Mouse (Mus musculus): ENCODE measurements at regions not wholly inside any gene's neighbourhood (a gene's known extent, or its start where the extent isn't known, plus 50 kb on each side); places are given as distances from the start of the nearest gene placed in this dataset.

DNA sequence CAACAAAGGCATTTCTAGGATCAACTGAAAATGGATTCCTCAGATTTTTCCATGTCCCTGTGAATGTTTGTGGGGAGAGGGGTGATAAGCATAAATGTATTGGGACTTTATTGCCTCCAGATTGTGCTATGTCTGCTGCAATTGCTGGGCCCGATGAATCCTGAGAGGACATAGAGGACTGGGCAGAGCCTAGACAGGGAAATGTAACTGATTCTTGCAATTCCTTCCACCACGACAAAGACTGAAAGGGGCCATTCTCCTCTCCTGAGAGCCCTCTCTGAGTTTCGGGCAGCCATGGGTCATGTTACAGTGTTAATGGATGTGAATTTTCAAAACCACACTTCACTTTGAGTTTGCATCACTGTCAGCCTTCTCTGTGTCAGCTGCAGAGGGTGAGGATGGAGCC, 159.7 kb upstream of the Gdf10 start:
- Histone ChIP-seq H3K4me3 (ENCODE audit: low read depth, low read length) (no peak overlapping the region), H3K27ac (ENCODE audit: low read depth, low read length) (no peak overlapping the region), H3K36me3 (ENCODE audit: control insufficient read depth, insufficient read depth, low read length) (no peaks in the 10 kb centered on the region), H3K9ac (ENCODE audit: low read length) (no peak overlapping the region), H3K4me2 (ENCODE audit: low read depth, low read length, severe bottlenecking) (no peak overlapping the region), H3K27me3 (ENCODE audit: control insufficient read depth, insufficient read depth, low read length) (no peaks in the 10 kb centered on the region), H3K4me1 (replicated peaks; ENCODE audit: control insufficient read depth, insufficient read depth, low read length) (no peaks in the 10 kb centered on the region), H3K9me3 (ENCODE audit: control insufficient read depth, low read length) (no peaks in the 10 kb centered on the region)
- 58% methylated on average over 3 of the region's 3 CpGs for WGBS
- ATAC-seq (replicated peaks; ENCODE audit: low FRiP score) (no peak), DNase-seq (ENCODE audit: low spot score) (no peak)

DNA sequence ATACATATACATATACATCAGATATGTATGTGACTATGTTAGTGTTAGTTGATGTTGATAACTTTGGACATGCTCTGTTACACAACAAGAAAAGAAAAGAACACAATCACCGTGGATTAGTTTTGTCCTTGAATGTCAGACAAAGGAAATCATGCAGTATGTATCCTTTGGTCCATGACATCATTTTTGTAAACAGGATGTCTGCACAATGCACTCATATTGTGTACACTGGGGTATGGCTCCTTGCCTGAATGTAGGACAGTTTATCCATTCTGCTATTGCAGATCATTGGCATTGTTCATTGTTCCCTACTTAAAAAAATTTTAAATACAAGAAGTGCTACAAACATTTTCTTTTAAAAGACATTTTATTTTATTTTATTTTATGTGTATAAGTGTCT, 157.6 kb upstream of the Gdf10 start:
- WGBS: 78% methylated on average over 1 of the region's 1 CpGs
- Histone ChIP-seq H3K27ac (ENCODE audit: low read depth, low read length) (no peak overlapping the region), H3K4me1 (replicated peaks; ENCODE audit: control insufficient read depth, insufficient read depth, low read length) (no peaks in the 10 kb centered on the region), H3K4me3 (ENCODE audit: low read depth, low read length) (no peak overlapping the region), H3K4me2 (ENCODE audit: low read depth, low read length, severe bottlenecking) (no peak overlapping the region), H3K9ac (ENCODE audit: low read length) (no peak overlapping the region), H3K36me3 (ENCODE audit: control insufficient read depth, insufficient read depth, low read length) (no peaks in the 10 kb centered on the region), H3K27me3 (ENCODE audit: control insufficient read depth, insufficient read depth, low read length) (no peaks in the 10 kb centered on the region), H3K9me3 (ENCODE audit: control insufficient read depth, low read length) (no peaks in the 10 kb centered on the region)
- ATAC-seq (replicated peaks; ENCODE audit: low FRiP score) (no peak), DNase-seq (ENCODE audit: low spot score) (no peak)

DNA sequence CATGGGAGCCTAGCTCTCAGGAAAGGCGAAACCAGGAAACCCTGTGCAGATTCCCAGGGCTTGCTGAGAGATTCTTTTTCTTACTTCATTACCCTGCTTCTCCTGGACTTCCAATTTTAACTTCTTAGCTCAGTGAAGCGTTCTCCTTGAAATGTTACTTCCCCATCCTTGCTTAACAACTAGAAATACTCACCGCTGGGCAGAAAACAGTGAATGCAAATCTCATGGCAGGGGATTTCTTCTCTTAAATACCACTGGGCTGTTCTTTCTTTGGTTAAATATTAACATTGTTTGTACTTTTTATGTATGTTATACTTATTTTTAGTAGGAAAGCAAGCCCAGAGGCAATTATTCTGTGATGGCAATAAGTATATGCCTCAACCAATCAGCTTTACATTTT, 151.0 kb upstream of the Gdf10 start:
- Histone ChIP-seq H3K36me3 (ENCODE audit: control insufficient read depth, insufficient read depth, low read length) (no peaks in the 10 kb centered on the region), H3K27me3 (ENCODE audit: control insufficient read depth, insufficient read depth, low read length) (no peaks in the 10 kb centered on the region)

GRCm38 (mm10) chr14:33789556-33789955, 133.8 kb upstream of the Gdf10 start:
- no peak overlapping the region for H3K9ac ChIP-seq (ENCODE audit: low read length)
- H3K4me3 ChIP-seq (ENCODE audit: low read depth, low read length): no peak overlapping the region
- H3K27me3 ChIP-seq (ENCODE audit: control insufficient read depth, insufficient read depth, low read length): no peaks in the 10 kb centered on the region
- WGBS: 29% methylated on average over 2 of the region's 2 CpGs
- H3K4me2 ChIP-seq (ENCODE audit: low read depth, low read length, severe bottlenecking): no peak overlapping the region
- ATAC-seq (replicated peaks; ENCODE audit: low FRiP score) (no peak), DNase-seq (ENCODE audit: low spot score) (no peak)
- H3K27ac ChIP-seq (ENCODE audit: low read depth, low read length): no peak overlapping the region
- H3K9me3 ChIP-seq (ENCODE audit: control insufficient read depth, low read length): no peaks in the 10 kb centered on the region
- no peaks in the 10 kb centered on the region for H3K36me3 ChIP-seq (ENCODE audit: control insufficient read depth, insufficient read depth, low read length)
- no peaks in the 10 kb centered on the region for H3K4me1 ChIP-seq (replicated peaks; ENCODE audit: control insufficient read depth, insufficient read depth, low read length)

More for the DNA sequence above, 151.0 kb upstream of the Gdf10 start:
- no peak for ATAC-seq (replicated peaks; ENCODE audit: low FRiP score)
- Histone ChIP-seq H3K27ac (ENCODE audit: low read depth, low read length) (no peak overlapping the region), H3K4me1 (replicated peaks; ENCODE audit: control insufficient read depth, insufficient read depth, low read length) (no peaks in the 10 kb centered on the region), H3K9ac (ENCODE audit: low read length) (no peak overlapping the region), H3K4me3 (ENCODE audit: low read depth, low read length) (no peak overlapping the region), H3K4me2 (ENCODE audit: low read depth, low read length, severe bottlenecking) (no peak overlapping the region), H3K9me3 (ENCODE audit: control insufficient read depth, low read length) (no peaks in the 10 kb centered on the region)
- DNase-seq (ENCODE audit: low spot score): no peak
- 87% methylated on average over 3 of the region's 3 CpGs for WGBS

DNA sequence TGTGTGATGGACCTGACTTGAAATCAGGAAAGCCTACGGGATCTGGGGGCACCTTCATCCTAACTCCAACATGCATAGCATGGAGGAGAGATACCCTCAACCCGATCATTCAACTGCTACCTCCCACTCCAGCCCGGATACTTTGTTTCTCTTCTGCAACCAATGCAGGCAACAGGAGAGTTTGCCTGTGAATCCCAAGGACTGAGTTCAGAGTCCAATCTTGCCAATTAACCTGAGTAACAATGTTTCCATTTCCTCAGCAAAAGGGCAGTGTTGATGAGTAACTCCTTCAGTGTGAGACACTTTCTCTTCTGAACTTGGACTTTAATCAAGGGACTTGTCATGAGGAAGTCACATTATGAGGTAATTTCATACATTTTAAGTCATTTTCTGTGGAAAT, 129.1 kb upstream of the Gdf10 start:
- no peak for DNase-seq (ENCODE audit: low spot score)
- Histone ChIP-seq H3K27me3 (ENCODE audit: control insufficient read depth, insufficient read depth, low read length) (no peaks in the 10 kb centered on the region), H3K9me3 (ENCODE audit: control insufficient read depth, low read length) (no peaks in the 10 kb centered on the region), H3K4me2 (ENCODE audit: low read depth, low read length, severe bottlenecking) (no peak overlapping the region), H3K4me1 (replicated peaks; ENCODE audit: control insufficient read depth, insufficient read depth, low read length) (peaks cover 2% of the 10 kb centered on the region; the same call in 1 of the 2 replicates), H3K36me3 (ENCODE audit: control insufficient read depth, insufficient read depth, low read length) (no peaks in the 10 kb centered on the region), H3K27ac (ENCODE audit: low read depth, low read length) (no peak overlapping the region), H3K9ac (ENCODE audit: low read length) (no peak overlapping the region), H3K4me3 (ENCODE audit: low read depth, low read length) (no peak overlapping the region)
- WGBS: 74% methylated on average over 3 of the region's 3 CpGs
- no peak for ATAC-seq (replicated peaks; ENCODE audit: low FRiP score)

DNA sequence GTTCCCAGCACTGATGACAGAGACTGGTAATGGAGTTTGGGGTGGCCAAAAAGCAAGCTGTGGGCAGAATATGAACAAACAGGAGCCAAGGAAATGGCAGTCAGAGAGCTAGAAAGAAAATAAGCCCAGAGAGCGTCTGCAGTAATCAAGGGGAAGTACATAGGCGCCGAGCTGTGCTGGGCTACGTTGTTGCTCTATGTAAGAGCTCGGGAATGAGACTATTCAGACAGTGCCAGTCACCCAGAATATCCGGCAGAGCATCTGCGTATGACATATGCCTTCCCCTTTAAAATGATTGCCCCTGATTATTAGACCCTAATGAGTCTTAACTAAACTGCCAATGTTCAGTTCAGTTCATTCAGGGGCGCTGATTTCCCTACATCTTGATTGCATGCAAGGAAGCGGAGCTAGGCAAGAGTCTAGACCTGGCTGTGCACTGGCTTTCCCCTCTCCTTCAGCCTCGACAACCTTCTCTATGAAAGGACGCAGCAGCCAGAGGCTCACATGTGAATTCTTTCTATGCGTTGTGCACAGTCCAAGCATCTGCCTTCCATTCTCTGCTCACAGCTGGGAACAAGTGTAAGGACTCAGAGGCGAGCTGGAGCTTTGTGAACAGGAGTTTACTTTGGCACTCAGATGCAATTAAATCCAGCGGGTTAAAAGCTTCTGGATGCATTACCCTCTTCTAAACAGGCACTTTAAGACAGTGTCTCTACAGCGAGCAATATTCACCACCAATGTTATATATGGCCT, 125.7 kb upstream of the Gdf10 start:
- no peak overlapping the region for H3K4me2 ChIP-seq (ENCODE audit: low read depth, low read length, severe bottlenecking)
- no peak overlapping the region for H3K27ac ChIP-seq (ENCODE audit: low read depth, low read length)
- no peaks in the 10 kb centered on the region for H3K9me3 ChIP-seq (ENCODE audit: control insufficient read depth, low read length)
- H3K9ac ChIP-seq (ENCODE audit: low read length): no peak overlapping the region
- no peak overlapping the region for H3K4me3 ChIP-seq (ENCODE audit: low read depth, low read length)
- H3K36me3 ChIP-seq (ENCODE audit: control insufficient read depth, insufficient read depth, low read length): no peaks in the 10 kb centered on the region
- DNase-seq (ENCODE audit: low spot score) (no peak), ATAC-seq (replicated peaks; ENCODE audit: low FRiP score) (no peak)
- peaks cover 2% of the 10 kb centered on the region; the same call in 1 of the 2 replicates for H3K4me1 ChIP-seq (replicated peaks; ENCODE audit: control insufficient read depth, insufficient read depth, low read length)
- H3K27me3 ChIP-seq (ENCODE audit: control insufficient read depth, insufficient read depth, low read length): no peaks in the 10 kb centered on the region
- 69% methylated on average over 15 of the region's 15 CpGs for WGBS

GRCm38 (mm10) chr14:33804321-33804720, 119.1 kb upstream of the Gdf10 start:
- Histone ChIP-seq H3K4me1 (replicated peaks; ENCODE audit: control insufficient read depth, insufficient read depth, low read length) (no peaks in the 10 kb centered on the region), H3K27me3 (ENCODE audit: control insufficient read depth, insufficient read depth, low read length) (no peaks in the 10 kb centered on the region), H3K4me2 (ENCODE audit: low read depth, low read length, severe bottlenecking) (no peak overlapping the region), H3K9ac (ENCODE audit: low read length) (no peak overlapping the region), H3K9me3 (ENCODE audit: control insufficient read depth, low read length) (no peaks in the 10 kb centered on the region), H3K36me3 (ENCODE audit: control insufficient read depth, insufficient read depth, low read length) (no peaks in the 10 kb centered on the region), H3K27ac (ENCODE audit: low read depth, low read length) (no peak overlapping the region), H3K4me3 (ENCODE audit: low read depth, low read length) (no peak overlapping the region)
- DNase-seq (ENCODE audit: low spot score) (no peak), ATAC-seq (replicated peaks; ENCODE audit: low FRiP score) (no peak)
- WGBS: 74% methylated on average over 3 of the region's 3 CpGs

DNA sequence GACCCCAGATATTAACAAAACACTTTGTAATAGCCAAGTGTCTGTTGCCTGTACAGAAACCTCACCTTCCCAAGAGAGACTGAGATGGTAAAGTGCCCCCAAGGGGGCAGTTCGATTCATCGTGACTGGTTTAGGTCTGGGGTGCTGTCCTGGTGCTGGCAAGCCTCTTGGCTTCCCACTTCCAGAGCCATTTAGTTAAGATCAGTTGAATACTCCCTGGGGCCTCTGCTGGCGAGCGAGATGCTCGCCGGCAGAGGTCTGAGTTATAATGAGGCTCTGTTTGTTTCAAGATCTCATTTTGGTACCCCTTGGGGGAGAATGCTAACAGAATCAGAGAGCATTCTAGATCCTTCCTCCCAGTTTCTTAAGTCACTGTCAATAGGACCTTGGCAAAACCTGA, 118.7 kb upstream of the Gdf10 start:
- Histone ChIP-seq H3K27ac (ENCODE audit: low read depth, low read length) (no peak overlapping the region), H3K4me2 (ENCODE audit: low read depth, low read length, severe bottlenecking) (no peak overlapping the region), H3K4me3 (ENCODE audit: low read depth, low read length) (no peak overlapping the region), H3K27me3 (ENCODE audit: control insufficient read depth, insufficient read depth, low read length) (no peaks in the 10 kb centered on the region), H3K36me3 (ENCODE audit: control insufficient read depth, insufficient read depth, low read length) (no peaks in the 10 kb centered on the region), H3K9me3 (ENCODE audit: control insufficient read depth, low read length) (no peaks in the 10 kb centered on the region), H3K4me1 (replicated peaks; ENCODE audit: control insufficient read depth, insufficient read depth, low read length) (no peaks in the 10 kb centered on the region), H3K9ac (ENCODE audit: low read length) (no peak overlapping the region)
- DNase-seq (ENCODE audit: low spot score) (no peak), ATAC-seq (replicated peaks; ENCODE audit: low FRiP score) (no peak)
- WGBS: 72% methylated on average over 6 of the region's 6 CpGs

GRCm38 (mm10) chr14:33807196-33807595, 116.2 kb upstream of the Gdf10 start:
- Histone ChIP-seq H3K9ac (ENCODE audit: low read length) (no peak overlapping the region), H3K4me1 (replicated peaks; ENCODE audit: control insufficient read depth, insufficient read depth, low read length) (no peaks in the 10 kb centered on the region), H3K9me3 (ENCODE audit: control insufficient read depth, low read length) (no peaks in the 10 kb centered on the region), H3K27me3 (ENCODE audit: control insufficient read depth, insufficient read depth, low read length) (no peaks in the 10 kb centered on the region), H3K27ac (ENCODE audit: low read depth, low read length) (no peak overlapping the region), H3K4me3 (ENCODE audit: low read depth, low read length) (no peak overlapping the region), H3K4me2 (ENCODE audit: low read depth, low read length, severe bottlenecking) (no peak overlapping the region), H3K36me3 (ENCODE audit: control insufficient read depth, insufficient read depth, low read length) (no peaks in the 10 kb centered on the region)
- WGBS: 80% methylated on average over 7 of the region's 7 CpGs
- DNase-seq (ENCODE audit: low spot score) (no peak), ATAC-seq (replicated peaks; ENCODE audit: low FRiP score) (no peak)
